Mouse (Mus musculus) testis, adult 2 months (tissue): Measurements from ENCODE around the gene Tspan9.

ENCODE experiments used
- CTCF ChIP-seq: fragments of 200-500 bp; IDR thresholded peaks from 2 replicates; pipeline ENCODE4 v1.5.1; 2012; ENCODE audit warnings: low read depth, mild to moderate bottlenecking, inconsistent platforms, low read length, moderate library complexity; ENCODE audit not compliant: control insufficient read depth, insufficient read depth, insufficient replicate concordance
- POLR2A ChIP-seq: fragments of 200-500 bp; IDR thresholded peaks from 2 replicates; pipeline ENCODE4 v1.6.1; 2012; ENCODE audit warnings: low read depth, mild to moderate bottlenecking, inconsistent platforms, low read length, moderate library complexity; ENCODE audit not compliant: control insufficient read depth

GRCm38 (mm10) chr6:127999118-127999517 lies 144.3 kb downstream of the Tspan9 start:
- TF ChIP-seq CTCF (no peak), POLR2A (no peak)
